Mouse (Mus musculus) liver, postnatal 0 days (tissue): ENCODE results near the gene Espl1.

Experiments
- CTCF ChIP-seq: sonication (generic); IDR thresholded peaks from 2 replicates; pipeline ENCODE4 v1.5.1; 2016; ENCODE audit warnings: antibody characterized with exemption, low read depth
- EP300 ChIP-seq: IDR thresholded peaks from 2 replicates; pipeline ENCODE4 v1.6.1; 2016; ENCODE audit warnings: antibody characterized with exemption, low read depth, mild to moderate bottlenecking

DNA sequence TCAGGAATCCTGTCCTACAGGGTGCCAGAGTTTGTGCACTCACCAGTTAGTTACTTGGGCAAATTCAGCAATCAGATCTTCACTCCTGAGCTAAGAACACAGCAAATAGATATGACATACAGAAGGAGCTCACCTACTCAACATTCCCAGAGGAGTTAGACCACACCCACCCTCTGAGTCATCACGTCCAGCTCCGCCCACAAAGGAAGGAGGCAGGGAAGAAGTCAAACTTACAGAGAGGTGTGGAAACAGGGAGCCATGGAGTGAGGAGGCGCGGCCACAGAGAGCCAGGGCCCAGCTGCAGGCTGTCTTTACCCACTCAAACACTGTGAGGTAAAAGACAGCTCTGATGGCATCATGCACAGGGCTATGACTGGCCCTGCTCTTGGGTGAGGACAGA is 50.4 kb downstream of the Espl1 start:
- no peak for TF ChIP-seq CTCF
- TF ChIP-seq EP300: no peak
